Mouse (Mus musculus) CH12.LX (cell line): Measurements from ENCODE around the gene Pdha1. TPM values are rescaled to one million over a fixed set of nuclear protein-coding genes. Genes with fewer than 3 reads are reported as not detected.

Experiments used
- DNase-seq: peaks from one replicate; pipeline ENCODE4 v3.0.0-alpha.2; 2013; ENCODE audit errors: extremely low read depth
- H3K27ac ChIP-seq: 2 replicates; pipeline ENCODE4 v1.5.1; 2012; ENCODE audit warnings: low read depth, mild to moderate bottlenecking, control low read depth, moderate library complexity; ENCODE audit not compliant: insufficient read depth
- H3K27me3 ChIP-seq: replicated peaks from 2 replicates; pipeline ENCODE3; 2012; ENCODE audit warnings: inconsistent platforms
- H3K36me3 ChIP-seq, 2 experiments: replicated peaks in 1 of 2; 2 replicates each; pipeline versions ENCODE3 to v1.6.1; 2012; ENCODE audit warnings: inconsistent platforms in 1 of 2, low read length in 1 of 2, mild to moderate bottlenecking in 1 of 2, mixed read lengths in 1 of 2, moderate library complexity in 1 of 2; ENCODE audit not compliant: control insufficient read depth in 1 of 2, insufficient read depth in 1 of 2
- H3K4me1 ChIP-seq, 2 experiments: 2 replicates each; pipeline ENCODE4 v1.6.1; 2012; ENCODE audit warnings: inconsistent platforms in 1 of 2, moderate library complexity in 1 of 2; ENCODE audit not compliant: insufficient read depth in 2 of 2, control insufficient read depth in 1 of 2
- H3K4me2 ChIP-seq: 2 replicates; pipeline ENCODE4 v1.6.1; 2012; ENCODE audit warnings: low read depth, mild to moderate bottlenecking, control low read depth; ENCODE audit not compliant: poor library complexity, insufficient read depth, severe bottlenecking
- H3K4me3 ChIP-seq, 3 experiments: fragments of 150-350 bp in 1 of 3; sonication (generic) in 1 of 3; replicated peaks in 1 of 3; 2 replicates each; pipeline versions ENCODE3 to v1.5.1; 2011 to 2012; ENCODE audit warnings: low read depth in 2 of 3, low read length in 2 of 3, mild to moderate bottlenecking in 2 of 3, moderate library complexity in 2 of 3, control low read depth in 1 of 3, improper control_type of control experiment in 1 of 3, inconsistent platforms in 1 of 3, mixed read lengths in 1 of 3; ENCODE audit not compliant: poor library complexity in 1 of 3
- H3K79me2 ChIP-seq: replicated peaks from 2 replicates; pipeline ENCODE4 v1.6.1; 2012; ENCODE audit warnings: mild to moderate bottlenecking, moderate library complexity; ENCODE audit not compliant: control insufficient read depth, poor library complexity, insufficient read depth, severe bottlenecking; ENCODE audit errors: extremely low read depth
- H3K9ac ChIP-seq: 2 replicates; pipeline ENCODE4 v1.6.1; 2012; ENCODE audit warnings: low read depth, mild to moderate bottlenecking, control low read depth, moderate library complexity; ENCODE audit not compliant: insufficient read depth
- H3K9me3 ChIP-seq: replicated peaks from 2 replicates; pipeline ENCODE3; 2012; ENCODE audit warnings: low read length, inconsistent platforms, mixed read lengths
- CHD2 ChIP-seq: IDR thresholded peaks from 2 replicates; pipeline ENCODE4 v1.6.1; 2011; ENCODE audit warnings: low read length, improper control_type of control experiment
- CTCF ChIP-seq, 2 experiments: IDR thresholded peaks in 1 of 2; conservative IDR thresholded peaks in 1 of 2; 2 replicates each; pipeline ENCODE4 v1.5.1; 2011 to 2012; ENCODE audit warnings: low read depth in 2 of 2, low read length in 2 of 2, improper control_type of control experiment in 1 of 2, inconsistent platforms in 1 of 2, mild to moderate bottlenecking in 1 of 2, moderate library complexity in 1 of 2
- EP300 ChIP-seq: IDR thresholded peaks from 2 replicates; pipeline ENCODE4 v1.6.1; 2011; ENCODE audit warnings: low read length, improper control_type of control experiment
- MAFK ChIP-seq: IDR thresholded peaks from 2 replicates; pipeline ENCODE4 v1.6.1; 2011; ENCODE audit warnings: low read length, improper control_type of control experiment; ENCODE audit not compliant: insufficient replicate concordance
- MAX ChIP-seq: IDR thresholded peaks from 2 replicates; pipeline ENCODE4 v1.6.1; 2011; ENCODE audit warnings: low read length, improper control_type of control experiment
- MXI1 ChIP-seq: IDR thresholded peaks from 2 replicates; pipeline ENCODE4 v1.6.1; 2011; ENCODE audit warnings: mild to moderate bottlenecking, low read depth, low read length, improper control_type of control experiment
- NELFE ChIP-seq: IDR thresholded peaks from 2 replicates; pipeline ENCODE4 v1.6.1; 2011; ENCODE audit warnings: low read depth, low read length, improper control_type of control experiment
- NRF1 ChIP-seq: IDR thresholded peaks from 2 replicates; pipeline ENCODE4 v1.6.1; 2014; ENCODE audit warnings: low read depth, mild to moderate bottlenecking, inconsistent platforms, low read length, improper control_type of control experiment, moderate library complexity
- POLR2A ChIP-seq: IDR thresholded peaks from 2 replicates; pipeline ENCODE4 v1.6.1; 2011; ENCODE audit warnings: low read depth, mild to moderate bottlenecking, improper control_type of control experiment, low read length
- RAD21 ChIP-seq: IDR thresholded peaks from 2 replicates; pipeline ENCODE4 v1.6.1; 2011; ENCODE audit warnings: low read depth, mild to moderate bottlenecking, low read length, improper control_type of control experiment, moderate library complexity
- SMC3 ChIP-seq: IDR thresholded peaks from 2 replicates; pipeline ENCODE4 v1.6.1; 2011; ENCODE audit warnings: low read depth, low read length, improper control_type of control experiment
- TBP ChIP-seq: conservative IDR thresholded peaks from 2 replicates; pipeline ENCODE4 v1.6.1; 2011; ENCODE audit warnings: low read depth, low read length, improper control_type of control experiment
- TCF12 ChIP-seq: IDR thresholded peaks from 2 replicates; pipeline ENCODE4 v1.6.1; 2014; ENCODE audit warnings: low read depth, mild to moderate bottlenecking, inconsistent platforms, low read length, improper control_type of control experiment
- UBTF ChIP-seq: IDR thresholded peaks from 2 replicates; pipeline ENCODE4 v1.6.1; 2012; ENCODE audit warnings: low read depth, mild to moderate bottlenecking, inconsistent platforms, low read length, improper control_type of control experiment, moderate library complexity
- dilution Hi-C: fragments of 300-500 bp; cut with MboI; formaldehyde crosslinking; loops from 2 replicates; pipeline ENCODE4 v1.14.3; 2020; ENCODE audit warnings: low sequenced_read_pairs; ENCODE audit not compliant: extremely low pct_unique_long_range_greater_than_20kb, extremely low pct_ligation_motif_present
- in situ Hi-C: fragments of 300-500 bp; cut with MboI; formaldehyde crosslinking; loops from 3 replicates; pipeline ENCODE4 v1.14.3; 2019; ENCODE audit warnings: low sequenced_read_pairs, low pct_ligation_motif_present, low pct_unique_long_range_greater_than_20kb, mixed read lengths
- polyA plus RNA-seq: library from polyadenylated mRNA; unstranded; fragments of >175 nt; gene quantifications from 2 replicates; pipeline ENCODE4 v1.2.1, GENCODE M21; 2012; ENCODE audit warnings: low read depth; ENCODE audit not compliant: insufficient read length
- total RNA-seq, 2 experiments: library from RNA; depleted of rRNA; stranded (reverse); fragments of 300-350 nt in 1 of 2; fragments of >200 nt in 1 of 2; gene quantifications; 2 replicates each; pipeline ENCODE4 v1.2.3; 2012 to 2014

Gene Pdha1
- total RNA-seq (2012; rRNA removed) (99.5 and 114 TPM in 2 replicates), total RNA-seq (2014; rRNA removed) (153 and 154 TPM in 2 replicates), polyA plus RNA-seq (112 and 120 TPM in 2 replicates)

DNA sequence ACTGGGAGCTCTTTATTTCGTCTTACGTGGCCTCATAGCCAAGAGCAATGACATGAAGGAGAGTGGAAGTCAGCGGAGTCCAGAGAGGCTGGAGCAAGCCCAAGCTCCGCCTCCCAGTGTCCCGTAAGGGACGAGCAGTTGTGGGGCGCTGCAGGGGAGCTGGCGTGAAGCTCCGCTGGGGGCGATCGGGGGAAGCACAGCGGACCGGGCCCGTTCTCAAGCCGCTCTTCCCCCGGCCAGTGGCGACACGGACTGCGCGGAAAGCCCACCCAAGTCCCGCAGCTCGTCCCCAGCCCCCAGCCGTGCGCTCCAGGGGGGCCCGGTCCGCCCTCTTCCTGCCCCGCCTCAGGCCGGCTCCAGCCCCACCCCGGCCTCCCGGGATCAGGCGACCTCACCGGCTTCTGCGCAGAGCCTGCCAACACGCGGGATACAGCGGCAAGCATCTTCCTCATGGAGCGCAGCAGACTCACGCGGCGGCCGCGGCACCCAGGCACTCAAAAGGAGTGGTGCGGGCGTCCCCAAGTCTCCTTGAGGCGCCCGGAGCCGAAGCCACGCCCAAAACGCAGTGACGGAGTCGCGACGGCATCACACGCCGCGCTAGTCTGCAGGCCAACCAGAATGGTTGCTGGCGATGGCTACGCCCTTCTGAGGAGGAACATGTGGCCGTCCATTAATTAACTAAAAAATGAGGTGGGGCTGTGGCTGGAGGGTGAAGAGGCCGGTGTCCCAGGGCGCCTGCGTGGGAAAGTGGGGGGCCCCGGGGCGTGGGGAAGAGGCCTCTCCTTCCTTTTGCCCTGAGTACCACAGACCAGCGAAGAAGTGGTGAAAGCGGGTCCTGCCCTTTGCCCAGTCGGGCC lies at the start of gene Pdha1:
Pdha1 (minus strand) TSS at position 553 of the 857 bp plus-strand sequence.
- H3K4me1 ChIP-seq, result peaks cover 0 to 8% of the 10 kb centered on the region in 2 experiments; a peak in 2 of 4 replicates
- in situ Hi-C loops (no loop called here), dilution Hi-C loops (no loop called here)
- H3K36me3 ChIP-seq, result no peaks in the 10 kb centered on the region
- peak; percentile 81 for TF ChIP-seq POLR2A
- TF ChIP-seq NELFE, result peak; percentile 42; the same call in 1 of the 2 replicates
- TF ChIP-seq TCF12, result no peak
- peak; percentile 50; the same call in 1 of the 2 replicates for TF ChIP-seq MAX
- TF ChIP-seq UBTF, result no peak
- TF ChIP-seq NRF1, result peak; percentile 81
- no peak for TF ChIP-seq EP300
- peak within 1 kb of the TSS; percentile 66 to 79 (median 78) for H3K4me3 ChIP-seq
- peak; percentile 83 for DNase-seq
- peaks cover 30% of the 10 kb centered on the region for H3K79me2 ChIP-seq
- H3K4me2 ChIP-seq, result peak within 1 kb of the TSS; percentile 87; the same call in 1 of the 2 replicates
- peak within 1 kb of the TSS; percentile 69 for H3K27ac ChIP-seq
- H3K27me3 ChIP-seq, result no peaks in the 10 kb centered on the region
- H3K9me3 ChIP-seq, result no peaks in the 10 kb centered on the region
- H3K9ac ChIP-seq, result peak within 1 kb of the TSS; percentile 59

DNA sequence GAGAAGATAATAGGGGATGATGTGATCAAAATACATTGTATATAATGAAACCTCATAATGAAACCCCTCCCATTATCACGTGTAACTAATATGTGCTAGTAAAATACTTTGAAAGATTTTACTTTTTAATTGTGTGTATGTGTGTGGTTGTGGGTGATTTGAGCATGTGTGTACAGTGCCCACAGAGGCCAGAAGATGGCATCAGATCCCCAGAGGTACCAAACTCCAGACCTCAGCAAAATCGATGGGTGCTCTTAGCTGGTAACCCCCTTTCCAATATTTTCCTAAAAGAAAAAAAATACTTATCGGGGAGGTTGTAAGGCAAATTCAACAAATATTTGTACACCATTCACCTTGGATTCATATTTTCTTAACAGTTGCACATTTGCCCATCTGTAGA lies 40.8 kb upstream of the Pdha1 start:
- H3K9ac ChIP-seq, result no peak overlapping the region

DNA sequence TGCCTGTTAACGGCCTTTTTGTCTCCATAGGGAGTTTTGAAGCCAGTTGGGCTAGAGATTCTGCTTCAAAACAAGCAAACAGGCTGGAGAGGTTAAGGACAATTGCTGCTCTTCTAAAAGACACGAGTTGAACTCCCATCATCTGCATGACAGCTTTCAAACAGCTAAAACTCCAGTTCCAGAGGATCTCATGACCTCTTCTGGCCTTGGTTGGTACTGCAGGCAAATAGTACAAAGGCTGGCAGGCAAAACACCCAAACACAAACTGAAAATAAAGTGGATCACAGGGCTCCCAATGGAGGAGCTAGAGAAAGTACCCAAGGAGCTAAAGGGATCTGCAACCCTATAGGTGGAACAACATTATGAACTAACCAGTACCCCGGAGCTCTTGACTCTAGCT lies 31.9 kb upstream of the Pdha1 start:
- H3K27me3 ChIP-seq, result no peaks in the 10 kb centered on the region
- TF ChIP-seq POLR2A, result no peak
- TF ChIP-seq RAD21, result peak; percentile 73
- peak; percentile 35 to 73; a peak in 3 of 4 replicates for TF ChIP-seq CTCF (conservative IDR thresholded peaks at IDR 0.05 in 1 of 2, IDR thresholded peaks at IDR 0.05 in 1 of 2; ENCODE audit: low read depth in 2 of 2, low read length in 2 of 2)
- peak; percentile 51 for TF ChIP-seq SMC3
- H3K79me2 ChIP-seq, result no peaks in the 10 kb centered on the region
- no peaks in the 10 kb centered on the region for H3K36me3 ChIP-seq
- no peak overlapping the region for H3K9ac ChIP-seq
- H3K4me3 ChIP-seq, result no peak overlapping the region
- H3K27ac ChIP-seq, result no peak overlapping the region
- peaks cover 0 to 5% of the 10 kb centered on the region in 2 experiments; a peak in 2 of 4 replicates for H3K4me1 ChIP-seq
- dilution Hi-C loops, result no loop called here
- no peaks in the 10 kb centered on the region for H3K9me3 ChIP-seq
- H3K4me2 ChIP-seq, result no peak overlapping the region
- peak; percentile 72 for DNase-seq
- in situ Hi-C loops, result no loop called here

More for the DNA sequence above, 40.8 kb upstream of the Pdha1 start:
- no peak overlapping the region for H3K4me2 ChIP-seq
- H3K9me3 ChIP-seq, result no peaks in the 10 kb centered on the region
- dilution Hi-C loops (no loop called here), in situ Hi-C loops (loop anchor here (25.0 kb wide), 2 partner anchors 258 to 858 kb away; no protein-coding TSS in a partner anchor)
- no peak overlapping the region for H3K27ac ChIP-seq
- H3K4me1 ChIP-seq, result no peaks in the 10 kb centered on the region
- no peak overlapping the region for H3K4me3 ChIP-seq
- no peaks in the 10 kb centered on the region for H3K27me3 ChIP-seq
- DNase-seq, result no peak
- H3K36me3 ChIP-seq, result no peaks in the 10 kb centered on the region
- no peaks in the 10 kb centered on the region for H3K79me2 ChIP-seq
- TF ChIP-seq SMC3 (peak; percentile 49), MAFK (peak; percentile 93), RAD21 (peak; percentile 59), MXI1 (no peak), TBP (no peak), CHD2 (no peak), CTCF (conservative IDR thresholded peaks at IDR 0.05 in 1 of 2, IDR thresholded peaks at IDR 0.05 in 1 of 2; ENCODE audit: low read depth in 2 of 2, low read length in 2 of 2) (peak in 1 of 2 experiments; percentile 58; a peak in 2 of 4 replicates)
